Mouse (Mus musculus): Measurements from ENCODE around the gene Tmod1. TPM values are rescaled to one million over a fixed set of nuclear protein-coding genes. Genes with fewer than 3 reads are reported as not detected.

Tmod1 gene
- polyA plus RNA-seq, 1 experiment from 2014 or later = 1.9 TPM

- WGBS = 90% methylated on average over 7 of the region's 7 CpGs
- H3K27ac ChIP-seq (replicated peaks) = no peak overlapping the region
- H3K4me3 ChIP-seq = no peak overlapping the region
- no peaks in the 10 kb centered on the region for H3K27me3 ChIP-seq
- H3K36me3 ChIP-seq = no peaks in the 10 kb centered on the region
- H3K4me2 ChIP-seq = no peak overlapping the region
- no peaks in the 10 kb centered on the region for H3K9me3 ChIP-seq
- no peak for ATAC-seq (ENCODE audit: low FRiP score, low read depth)
- no peak overlapping the region for H3K9ac ChIP-seq
- H3K4me1 ChIP-seq (replicated peaks) = peaks cover 5% of the 10 kb centered on the region; the same call in 1 of the 2 replicates
Observed at GRCm38 (mm10) chr4:46096546-46096945, 57.8 kb downstream of the Tmod1 start.

DNA sequence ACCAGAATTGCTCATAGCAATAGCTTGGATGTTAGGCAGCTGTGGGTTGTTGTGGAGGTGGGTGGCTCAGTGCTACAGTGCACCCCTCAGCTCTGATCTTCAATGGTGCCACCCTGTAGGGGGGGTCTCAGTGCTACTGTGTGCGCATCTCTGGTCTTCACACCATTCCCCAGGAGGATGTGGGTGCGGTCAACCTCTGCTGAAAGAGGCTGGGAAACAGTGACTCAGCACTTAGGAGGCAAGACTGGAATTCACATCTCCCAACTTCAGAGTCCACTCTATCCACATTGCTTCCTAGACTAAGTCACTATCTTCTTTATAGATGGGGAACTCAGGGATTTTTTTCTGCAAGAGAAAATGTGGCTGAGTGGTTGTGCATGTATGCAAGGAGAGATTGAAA, 58.9 kb downstream of the Tmod1 start:
- Histone ChIP-seq H3K27me3 (no peaks in the 10 kb centered on the region), H3K4me1 (replicated peaks) (peaks cover 5% of the 10 kb centered on the region; the same call in 1 of the 2 replicates), H3K36me3 (no peaks in the 10 kb centered on the region), H3K9me3 (no peaks in the 10 kb centered on the region), H3K27ac (replicated peaks) (no peak overlapping the region), H3K4me2 (no peak overlapping the region), H3K4me3 (no peak overlapping the region), H3K9ac (no peak overlapping the region)
- WGBS = 96% methylated on average over 2 of the region's 2 CpGs
- ATAC-seq (ENCODE audit: low FRiP score, low read depth) = no peak

- Histone ChIP-seq H3K9ac (no peak overlapping the region), H3K27me3 (no peaks in the 10 kb centered on the region), H3K4me1 (replicated peaks) (peaks cover 5% of the 10 kb centered on the region; the same call in 1 of the 2 replicates), H3K27ac (replicated peaks) (no peak overlapping the region), H3K36me3 (no peaks in the 10 kb centered on the region), H3K4me2 (no peak overlapping the region), H3K4me3 (no peak overlapping the region), H3K9me3 (no peaks in the 10 kb centered on the region)
- WGBS = 79% methylated on average over 9 of the region's 9 CpGs
- ATAC-seq (ENCODE audit: low FRiP score, low read depth) = no peak
Observed at GRCm38 (mm10) chr4:46099132-46099531, 60.4 kb downstream of the Tmod1 start.

DNA sequence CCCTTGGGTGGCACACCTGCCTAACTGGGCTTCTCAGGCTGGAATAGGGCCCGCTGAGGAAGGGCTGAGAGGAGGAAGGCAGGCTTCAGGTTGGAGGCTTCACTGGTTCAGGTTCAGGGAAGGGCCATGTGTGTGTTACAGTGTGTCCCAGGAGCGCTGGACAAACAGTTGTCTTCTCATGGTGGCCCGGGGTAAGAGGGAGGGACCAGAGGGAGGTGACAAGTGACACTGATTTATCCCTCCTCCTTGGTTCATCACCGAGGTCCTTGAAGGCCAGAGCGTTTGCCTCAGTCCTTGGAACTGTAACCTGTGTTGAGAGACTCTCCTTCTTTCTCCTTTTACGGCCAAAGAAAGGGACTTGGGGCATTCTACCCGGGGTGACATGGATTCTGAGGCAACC, 61.8 kb downstream of the Tmod1 start:
- Histone ChIP-seq H3K27ac (replicated peaks) (no peak overlapping the region; the same call in 1 of the 2 replicates), H3K9me3 (no peaks in the 10 kb centered on the region), H3K4me2 (no peak overlapping the region), H3K36me3 (no peaks in the 10 kb centered on the region), H3K4me1 (replicated peaks) (no peaks in the 10 kb centered on the region), H3K9ac (no peak overlapping the region), H3K4me3 (no peak overlapping the region), H3K27me3 (no peaks in the 10 kb centered on the region)
- 67% methylated on average over 7 of the region's 7 CpGs for WGBS
- ATAC-seq (ENCODE audit: low FRiP score, low read depth) = no peak

DNA sequence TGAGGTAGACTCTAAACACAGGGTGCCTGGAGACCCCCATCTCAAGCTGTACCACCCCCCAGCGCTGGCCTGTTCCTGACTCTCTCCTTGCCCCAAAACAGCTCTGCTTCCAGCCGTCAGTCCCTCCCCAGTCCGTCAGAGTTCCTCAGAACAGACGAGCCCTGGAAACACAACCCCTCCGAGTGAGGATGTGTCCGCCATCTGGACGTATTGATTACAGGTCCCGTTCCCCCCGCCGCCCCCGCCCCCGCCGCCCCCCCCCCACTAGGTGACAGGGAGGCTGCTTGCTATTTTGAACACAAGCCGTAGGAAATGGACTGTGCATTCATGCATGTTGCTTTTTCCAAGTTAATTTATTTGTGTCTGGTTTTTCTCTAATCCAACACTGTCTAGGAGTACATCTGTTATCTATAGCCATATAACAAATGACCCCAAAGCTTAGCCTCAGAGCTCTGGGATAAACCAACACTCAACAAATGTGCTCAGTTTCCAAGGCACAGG, 62.5 kb downstream of the Tmod1 start:
- 28% methylated on average over 14 of the region's 14 CpGs for WGBS
- Histone ChIP-seq H3K4me3 (no peak overlapping the region), H3K27ac (replicated peaks) (no peak overlapping the region), H3K27me3 (no peaks in the 10 kb centered on the region), H3K9me3 (no peaks in the 10 kb centered on the region), H3K4me2 (no peak overlapping the region), H3K36me3 (no peaks in the 10 kb centered on the region), H3K9ac (no peak overlapping the region), H3K4me1 (replicated peaks) (no peaks in the 10 kb centered on the region)
- no peak for ATAC-seq (ENCODE audit: low FRiP score, low read depth)

GRCm38 (mm10) chr4:46102078-46102769, 63.5 kb downstream of the Tmod1 start:
- Histone ChIP-seq H3K9ac (no peak overlapping the region), H3K36me3 (no peaks in the 10 kb centered on the region), H3K9me3 (no peaks in the 10 kb centered on the region), H3K27me3 (no peaks in the 10 kb centered on the region), H3K27ac (replicated peaks) (no peak overlapping the region), H3K4me1 (replicated peaks) (no peaks in the 10 kb centered on the region), H3K4me2 (no peak overlapping the region), H3K4me3 (no peak overlapping the region)
- ATAC-seq (ENCODE audit: low FRiP score, low read depth) = no peak
- WGBS = 88% methylated on average over 10 of the region's 10 CpGs

DNA sequence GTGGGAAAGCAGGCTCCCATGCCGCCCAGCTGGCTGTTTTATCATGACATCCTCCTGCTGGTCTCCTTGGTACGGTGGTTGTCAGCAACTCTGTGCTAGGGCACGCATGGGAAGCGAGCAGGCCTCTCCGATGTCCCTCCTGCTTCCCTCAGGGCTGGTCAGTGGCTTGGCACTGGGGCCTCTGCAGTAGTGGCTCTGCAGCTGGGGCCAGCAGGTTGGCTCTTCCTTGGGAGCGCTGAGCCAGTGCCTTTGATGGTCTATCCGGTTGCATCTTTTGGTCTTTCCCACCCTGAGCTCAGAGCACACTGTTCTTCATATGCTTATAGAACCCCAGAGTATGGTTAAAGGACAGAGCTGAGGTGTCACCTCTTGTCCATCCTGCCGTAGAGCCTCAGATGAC, 71.3 kb downstream of the Tmod1 start:
- WGBS = 91% methylated on average over 8 of the region's 8 CpGs
- H3K4me2 ChIP-seq = no peak overlapping the region
- no peaks in the 10 kb centered on the region for H3K27me3 ChIP-seq
- ATAC-seq (ENCODE audit: low FRiP score, low read depth) = no peak
- H3K9ac ChIP-seq = no peak overlapping the region
- no peaks in the 10 kb centered on the region for H3K9me3 ChIP-seq
- H3K36me3 ChIP-seq = peaks cover 14% of the 10 kb centered on the region
- no peak overlapping the region for H3K27ac ChIP-seq (replicated peaks)
- no peak overlapping the region for H3K4me3 ChIP-seq
- H3K4me1 ChIP-seq (replicated peaks) = no peaks in the 10 kb centered on the region

- WGBS = 55% methylated on average over 3 of the region's 3 CpGs
- H3K27ac ChIP-seq (replicated peaks) = no peak overlapping the region
- no peak overlapping the region for H3K9ac ChIP-seq
- H3K9me3 ChIP-seq = no peaks in the 10 kb centered on the region
- no peak for ATAC-seq (ENCODE audit: low FRiP score, low read depth)
- no peaks in the 10 kb centered on the region for H3K27me3 ChIP-seq
- peaks cover 26% of the 10 kb centered on the region for H3K36me3 ChIP-seq
- H3K4me2 ChIP-seq = no peak overlapping the region
- no peaks in the 10 kb centered on the region for H3K4me1 ChIP-seq (replicated peaks)
- no peak overlapping the region for H3K4me3 ChIP-seq
Observed at GRCm38 (mm10) chr4:46111361-46111760, 72.6 kb downstream of the Tmod1 start.

- Histone ChIP-seq H3K4me1 (replicated peaks) (no peaks in the 10 kb centered on the region), H3K4me2 (no peak overlapping the region), H3K4me3 (no peak overlapping the region), H3K27me3 (no peaks in the 10 kb centered on the region), H3K9me3 (no peaks in the 10 kb centered on the region), H3K9ac (no peak overlapping the region), H3K27ac (replicated peaks) (no peak overlapping the region), H3K36me3 (peaks cover 59% of the 10 kb centered on the region)
- WGBS = 67% methylated on average over 1 of the region's 1 CpGs
- no peak for ATAC-seq (ENCODE audit: low FRiP score, low read depth)
Observed at GRCm38 (mm10) chr4:46115308-46115707, 76.6 kb downstream of the Tmod1 start.

DNA sequence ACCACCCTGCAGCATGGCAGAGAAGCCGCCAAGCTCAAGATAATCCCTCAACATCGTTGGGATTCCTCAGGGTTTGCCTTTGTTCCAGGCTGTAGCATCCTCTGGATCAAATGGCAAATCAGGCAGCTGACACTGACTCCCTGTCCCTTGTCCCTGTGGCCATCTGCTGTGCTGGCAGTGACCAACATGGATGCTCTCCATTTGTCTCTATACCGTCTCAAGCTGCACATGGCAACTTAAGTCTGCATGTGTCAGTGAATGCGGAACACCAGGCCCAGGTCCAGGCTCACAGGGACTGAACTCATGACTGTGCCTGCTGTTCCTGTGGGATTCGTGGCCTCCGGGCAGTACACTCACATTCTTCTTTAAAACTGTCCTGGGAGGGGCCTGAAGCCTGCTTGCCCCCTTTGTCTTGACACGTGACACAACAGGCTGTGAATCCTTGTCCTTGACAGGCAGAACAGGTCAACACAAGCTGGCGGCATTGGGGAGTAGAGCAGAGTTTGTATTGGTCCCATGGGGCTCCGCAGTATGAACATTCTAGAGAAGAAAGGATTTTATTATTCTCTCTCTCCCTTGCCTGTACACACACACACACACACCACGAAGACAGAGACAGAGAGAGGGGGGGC, 77.9 kb downstream of the Tmod1 start:
- no peaks in the 10 kb centered on the region for H3K9me3 ChIP-seq
- 66% methylated on average over 10 of the region's 10 CpGs for WGBS
- no peak overlapping the region for H3K9ac ChIP-seq
- H3K36me3 ChIP-seq = peaks cover 70% of the 10 kb centered on the region
- H3K4me2 ChIP-seq = no peak overlapping the region
- ATAC-seq (ENCODE audit: low FRiP score, low read depth) = peak; percentile 48; the same call in 1 of the 2 replicates
- no peak overlapping the region for H3K4me3 ChIP-seq
- H3K27ac ChIP-seq (replicated peaks) = no peak overlapping the region
- H3K27me3 ChIP-seq = no peaks in the 10 kb centered on the region
- no peaks in the 10 kb centered on the region for H3K4me1 ChIP-seq (replicated peaks)

GRCm38 (mm10) chr4:46117536-46117935, 78.8 kb downstream of the Tmod1 start:
- no peak overlapping the region for H3K27ac ChIP-seq (replicated peaks)
- peaks cover 76% of the 10 kb centered on the region for H3K36me3 ChIP-seq
- no peaks in the 10 kb centered on the region for H3K4me1 ChIP-seq (replicated peaks)
- H3K4me3 ChIP-seq = no peak overlapping the region
- no peaks in the 10 kb centered on the region for H3K9me3 ChIP-seq
- H3K9ac ChIP-seq = no peak overlapping the region
- 99% methylated on average over 4 of the region's 4 CpGs for WGBS
- ATAC-seq (ENCODE audit: low FRiP score, low read depth) = no peak
- no peak overlapping the region for H3K4me2 ChIP-seq
- H3K27me3 ChIP-seq = no peaks in the 10 kb centered on the region

DNA sequence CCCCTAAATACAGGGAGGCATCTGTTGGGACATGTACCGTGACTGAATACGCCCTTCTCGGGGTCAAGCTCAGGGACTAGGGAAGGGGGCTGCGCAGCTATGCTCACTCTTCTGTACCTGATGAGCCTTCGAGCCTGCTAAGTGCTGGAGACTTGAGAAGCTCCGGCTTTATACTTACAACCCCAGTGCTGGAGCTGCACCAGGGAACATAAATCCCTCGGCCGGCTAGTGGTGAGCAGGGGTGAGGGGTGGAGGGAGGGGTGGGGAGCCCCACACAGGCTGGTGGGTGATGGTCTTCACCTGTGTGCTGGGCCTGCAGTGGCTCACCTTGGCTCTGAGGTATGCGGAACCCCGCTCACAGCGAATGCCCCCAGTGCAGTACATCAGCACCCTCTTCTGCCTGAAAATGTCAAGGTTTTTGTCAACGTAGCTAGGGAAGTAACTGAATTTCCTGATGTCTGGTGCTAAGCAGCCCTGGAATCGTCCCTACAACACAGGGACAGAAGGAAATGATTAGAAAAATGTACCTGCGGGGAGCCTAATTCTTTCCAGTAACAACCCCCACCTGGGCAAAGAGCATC, 80.9 kb downstream of the Tmod1 start:
- H3K27me3 ChIP-seq = no peaks in the 10 kb centered on the region
- WGBS = 91% methylated on average over 14 of the region's 14 CpGs
- peaks cover 78% of the 10 kb centered on the region for H3K36me3 ChIP-seq
- H3K4me3 ChIP-seq = no peak overlapping the region
- H3K9me3 ChIP-seq = no peaks in the 10 kb centered on the region
- no peak overlapping the region for H3K4me2 ChIP-seq
- no peak overlapping the region for H3K27ac ChIP-seq (replicated peaks)
- no peak for ATAC-seq (ENCODE audit: low FRiP score, low read depth)
- H3K9ac ChIP-seq = no peak overlapping the region
- no peaks in the 10 kb centered on the region for H3K4me1 ChIP-seq (replicated peaks)

All from hindbrain, embryonic 15.5 days (tissue).